Mouse (Mus musculus): ENCODE data around the gene Tmem53. TPM values are rescaled to one million over a fixed set of nuclear protein-coding genes. Genes with fewer than 3 reads are reported as not detected.
A peak's percentile ranks its signal among the peaks of the same experiment; 100 is the strongest.

Tmem53 gene
- 32.1 and 49.6 TPM in 2 replicates for total RNA-seq (2014; rRNA removed)
- 110 and 121 TPM in 2 replicates for polyA plus RNA-seq (2012; rRNA removed)

GRCm38 (mm10) chr4:117251801-117252316, at the start of gene Tmem53, which contains the start of gene Armh1:
TSS of gene Tmem53 (plus strand) at chr4:117251951.
TSS of gene Armh1 (minus strand) at chr4:117252125.
- 0% methylated on average over 42 of the region's 43 CpGs for WGBS
- Histone ChIP-seq H3K4me1 (ENCODE audit: control insufficient read depth, insufficient read depth, low read length) (peaks cover 17% of the 10 kb centered on the region), H3K27me3 (ENCODE audit: control insufficient read depth, insufficient read depth, low read length) (no peaks in the 10 kb centered on the region), H3K36me3 (ENCODE audit: control insufficient read depth, insufficient read depth, low read length) (no peaks in the 10 kb centered on the region), H3K9ac (ENCODE audit: low read depth, low read length) (peak within 1 kb of the TSS; percentile 62), H3K79me2 (ENCODE audit: control insufficient read depth, insufficient read depth, low read length) (peaks cover 6% of the 10 kb centered on the region; the same call in 1 of the 2 replicates), H3K4me3 (ENCODE audit: insufficient read depth, low read depth, low read length) (peak within 1 kb of the TSS; percentile 66), H3K27ac (replicated peaks; ENCODE audit: insufficient read depth, low read depth, low read length) (peak within 1 kb of the TSS; percentile 89)
- TF ChIP-seq CTCF (IDR thresholded peaks at IDR 0.05; ENCODE audit: low read depth, low read length), result no peak
- peak; percentile 61; the same call in 1 of the 2 replicates for TF ChIP-seq POLR2A (IDR thresholded peaks at IDR 0.05; ENCODE audit: extremely low read depth, insufficient read depth, low read length)
- DNase-seq (ENCODE audit: extremely low read depth, low read depth, low spot score), result peak; percentile 79

GRCm38 (mm10) chr4:117202046-117202991, 49.4 kb upstream of the Tmem53 start:
- peaks cover 3% of the 10 kb centered on the region for H3K4me1 ChIP-seq (ENCODE audit: control insufficient read depth, insufficient read depth, low read length)
- no peaks in the 10 kb centered on the region for H3K36me3 ChIP-seq (ENCODE audit: control insufficient read depth, insufficient read depth, low read length)
- H3K27me3 ChIP-seq (ENCODE audit: control insufficient read depth, insufficient read depth, low read length), result no peaks in the 10 kb centered on the region
- peak overlapping the region; percentile 17; the same call in 1 of the 2 replicates for H3K4me3 ChIP-seq (ENCODE audit: insufficient read depth, low read depth, low read length)
- H3K79me2 ChIP-seq (ENCODE audit: control insufficient read depth, insufficient read depth, low read length), result no peaks in the 10 kb centered on the region
- no peak overlapping the region for H3K27ac ChIP-seq (replicated peaks; ENCODE audit: insufficient read depth, low read depth, low read length)
- TF ChIP-seq POLR2A (IDR thresholded peaks at IDR 0.05; ENCODE audit: extremely low read depth, insufficient read depth, low read length), result no peak
- 0 out of 2 replicates have a peak, but pooled peaks have one; percentile 16 for TF ChIP-seq CTCF (IDR thresholded peaks at IDR 0.05; ENCODE audit: low read depth, low read length)
- H3K9ac ChIP-seq (ENCODE audit: low read depth, low read length), result peak overlapping the region; percentile 76
- WGBS, result under 1% methylated on average over 25 of the region's 25 CpGs
- peak; percentile 69 for DNase-seq (ENCODE audit: extremely low read depth, low read depth, low spot score)

- Histone ChIP-seq H3K9ac (ENCODE audit: low read depth, low read length) (no peak overlapping the region), H3K4me1 (ENCODE audit: control insufficient read depth, insufficient read depth, low read length) (peaks cover 3% of the 10 kb centered on the region), H3K36me3 (ENCODE audit: control insufficient read depth, insufficient read depth, low read length) (no peaks in the 10 kb centered on the region), H3K79me2 (ENCODE audit: control insufficient read depth, insufficient read depth, low read length) (no peaks in the 10 kb centered on the region), H3K27me3 (ENCODE audit: control insufficient read depth, insufficient read depth, low read length) (no peaks in the 10 kb centered on the region), H3K4me3 (ENCODE audit: insufficient read depth, low read depth, low read length) (no peak overlapping the region), H3K27ac (replicated peaks; ENCODE audit: insufficient read depth, low read depth, low read length) (no peak overlapping the region)
- DNase-seq (ENCODE audit: extremely low read depth, low read depth, low spot score), result no peak
- TF ChIP-seq POLR2A (IDR thresholded peaks at IDR 0.05; ENCODE audit: extremely low read depth, insufficient read depth, low read length) (no peak), CTCF (IDR thresholded peaks at IDR 0.05; ENCODE audit: low read depth, low read length) (no peak)
- WGBS, result 60% methylated on average over 4 of the region's 4 CpGs
These were observed 48.8 kb upstream of the Tmem53 start for GRCm38 (mm10) chr4:117202992-117203354.

- no peak overlapping the region for H3K27ac ChIP-seq (replicated peaks; ENCODE audit: insufficient read depth, low read depth, low read length)
- no peak overlapping the region for H3K4me3 ChIP-seq (ENCODE audit: insufficient read depth, low read depth, low read length)
- no peak for TF ChIP-seq POLR2A (IDR thresholded peaks at IDR 0.05; ENCODE audit: extremely low read depth, insufficient read depth, low read length)
- no peak for TF ChIP-seq CTCF (IDR thresholded peaks at IDR 0.05; ENCODE audit: low read depth, low read length)
- no peaks in the 10 kb centered on the region for H3K4me1 ChIP-seq (ENCODE audit: control insufficient read depth, insufficient read depth, low read length)
- no peaks in the 10 kb centered on the region for H3K36me3 ChIP-seq (ENCODE audit: control insufficient read depth, insufficient read depth, low read length)
- DNase-seq (ENCODE audit: extremely low read depth, low read depth, low spot score), result no peak
- no peak overlapping the region for H3K9ac ChIP-seq (ENCODE audit: low read depth, low read length)
- H3K27me3 ChIP-seq (ENCODE audit: control insufficient read depth, insufficient read depth, low read length), result no peaks in the 10 kb centered on the region
- 82% methylated on average over 6 of the region's 6 CpGs for WGBS
- H3K79me2 ChIP-seq (ENCODE audit: control insufficient read depth, insufficient read depth, low read length), result no peaks in the 10 kb centered on the region
These were observed 42.2 kb upstream of the Tmem53 start for GRCm38 (mm10) chr4:117209592-117209991.

GRCm38 (mm10) chr4:117210147-117211074, 41.3 kb upstream of the Tmem53 start:
- Histone ChIP-seq H3K9ac (ENCODE audit: low read depth, low read length) (no peak overlapping the region), H3K79me2 (ENCODE audit: control insufficient read depth, insufficient read depth, low read length) (no peaks in the 10 kb centered on the region), H3K4me3 (ENCODE audit: insufficient read depth, low read depth, low read length) (peak overlapping the region; percentile 50; the same call in 1 of the 2 replicates), H3K4me1 (ENCODE audit: control insufficient read depth, insufficient read depth, low read length) (no peaks in the 10 kb centered on the region), H3K27me3 (ENCODE audit: control insufficient read depth, insufficient read depth, low read length) (no peaks in the 10 kb centered on the region), H3K27ac (replicated peaks; ENCODE audit: insufficient read depth, low read depth, low read length) (no peak overlapping the region), H3K36me3 (ENCODE audit: control insufficient read depth, insufficient read depth, low read length) (no peaks in the 10 kb centered on the region)
- WGBS, result 3% methylated on average over 20 of the region's 20 CpGs
- peak; percentile 67 for DNase-seq (ENCODE audit: extremely low read depth, low read depth, low spot score)
- TF ChIP-seq CTCF (IDR thresholded peaks at IDR 0.05; ENCODE audit: low read depth, low read length) (peak; percentile 79), POLR2A (IDR thresholded peaks at IDR 0.05; ENCODE audit: extremely low read depth, insufficient read depth, low read length) (no peak)

Data from liver, adult 2 months (tissue).